23 mouse cellular contexts compared by ENCODE assay signal in the genomic region with DNA sequence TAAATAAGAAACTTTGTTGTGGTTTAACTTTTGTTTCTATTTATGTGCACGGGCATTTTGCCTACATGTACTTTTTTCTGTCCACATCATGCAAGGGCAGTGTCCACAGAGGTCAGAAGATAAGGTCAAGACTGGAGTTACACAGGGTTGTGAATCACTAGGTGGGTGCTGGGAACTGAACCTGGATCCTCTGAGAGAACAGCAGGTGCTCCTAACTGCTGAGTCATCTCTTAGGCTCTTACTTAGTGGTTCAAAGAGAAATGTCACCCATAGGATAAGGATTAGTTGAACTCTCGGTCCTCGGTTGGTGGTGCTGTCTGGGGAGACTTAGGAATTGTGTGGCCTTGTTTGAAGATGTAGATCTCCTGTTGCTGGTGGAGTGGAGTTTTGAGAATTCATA. TPM values are rescaled to one million over a fixed set of nuclear protein-coding genes. Genes with fewer than 3 reads are reported as not detected.
DNase-seq lines count a peak whose midpoint lies in the region; ATAC-seq and TF ChIP-seq lines count a peak whose summit lies in the region.
"Had no signal": no experiment of that assay in that cellular context is flagged by ENCODE, and none has a peak within 500 bp of the region (broad histone marks: within the 10 kb centered on the region; RNA-seq: fewer than 3 reads in every experiment).

No protein-coding gene starts in this region.

- no peaks in the 10 kb centered on the region for H3K79me3 ChIP-seq in C2C12 (ENCODE audit: low read depth)

- no peaks in the 10 kb centered on the region for H3K36me3 ChIP-seq in C2C12 (ENCODE audit: control insufficient read depth, insufficient read depth)
- peaks cover 0 to 16% of the 10 kb centered on the region in 2 experiments; a peak in 2 of 4 replicates for H3K36me3 ChIP-seq in MEL (ENCODE audit: control insufficient read depth in 1 of 2, insufficient read depth in 2 of 2, low read length in 2 of 2)
- H3K36me3 ChIP-seq: embryonic facial prominence, embryonic 12.5 days; G1E; heart, embryonic 12.5 days; hindbrain, embryonic 15.5 days had no signal

- no peak for TF ChIP-seq POLR2A in MEL (IDR thresholded peaks at IDR 0.05; ENCODE audit: control insufficient read depth in 1 of 2, insufficient read depth in 1 of 2, low read depth in 1 of 2, low read length in 2 of 2, poor library complexity in 1 of 2)

- DNase-seq in 416B (ENCODE audit: low read depth) (peak; percentile 45), MEL (ENCODE audit: low read depth, low spot score) (no peak)
- DNase-seq in lung, postnatal 25 days (ENCODE audit: low spot score): no peak
- DNase-seq: adrenal gland, adult 8-10 months; adrenal gland, postnatal 36 days; B cell, adult 2 months; cerebellum, adult 8-10 months; cerebellum, postnatal 25 days; forebrain, postnatal 0 days; gastrocnemius, postnatal 36 days; kidney, adult 2 months had no signal

- no peaks in the 10 kb centered on the region for H3K79me2 ChIP-seq in C2C12 (ENCODE audit: control insufficient read depth, insufficient read depth)
- no peaks in the 10 kb centered on the region for H3K79me2 ChIP-seq in MEL (ENCODE audit: control insufficient read depth, insufficient read depth, low read length, poor library complexity)

- H3K4me3 ChIP-seq in C2C12 (ENCODE audit: insufficient read depth, poor library complexity, severe bottlenecking) (no peak overlapping the region), MEL (ENCODE audit: control insufficient read depth in 1 of 2, insufficient read depth in 1 of 2, low read depth in 2 of 2, low read length in 2 of 2) (no peak overlapping the region)
- H3K4me3 ChIP-seq: embryonic facial prominence, embryonic 12.5 days; forebrain, embryonic 13.5 days; heart, embryonic 12.5 days; hindbrain, embryonic 15.5 days had no signal

- H3K4me1 ChIP-seq in MEL (ENCODE audit: control insufficient read depth in 1 of 2, insufficient read depth in 2 of 2, low read length in 2 of 2): peaks cover 4 to 22% of the 10 kb centered on the region in 2 experiments; a peak in 3 of 4 replicates
- H3K4me1 ChIP-seq: embryonic facial prominence, embryonic 12.5 days; hindbrain, embryonic 15.5 days had no signal

- TF ChIP-seq CTCF in C2C12 (IDR thresholded peaks at IDR 0.05; ENCODE audit: control insufficient read depth, insufficient read depth, insufficient read length) (no peak), MEL (IDR thresholded peaks at IDR 0.05 in 2 of 3, conservative IDR thresholded peaks at IDR 0.05 in 1 of 3; ENCODE audit: control insufficient read depth in 1 of 3, insufficient read depth in 1 of 3, low read depth in 2 of 3, low read length in 3 of 3, poor library complexity in 1 of 3, severe bottlenecking in 1 of 3) (no peak)

- H3K27ac ChIP-seq in MEL (ENCODE audit: control insufficient read depth, low read depth, low read length): no peak overlapping the region
- H3K27ac ChIP-seq: embryonic facial prominence, embryonic 12.5 days; forebrain, embryonic 13.5 days; hindbrain, embryonic 15.5 days had no signal

- peak; percentile 26; the same call in 1 of the 2 replicates for ATAC-seq in erythroid progenitor cell, adult 5-6 weeks (replicated peaks; ENCODE audit: low FRiP score, poor library complexity, severe bottlenecking)
- no peak for ATAC-seq in activated CD4-positive, CD25-positive, alpha-beta regulatory T cell, adult 4 months
- ATAC-seq: forebrain, embryonic 13.5 days; forebrain, postnatal 0 days; intestine, embryonic 16.5 days had no signal

- H3ac ChIP-seq in C2C12 (ENCODE audit: control insufficient read depth, insufficient read length, low read depth): no peak overlapping the region

- H3K9ac ChIP-seq in MEL (ENCODE audit: control insufficient read depth, low read depth, low read length, poor library complexity, severe bottlenecking): no peak overlapping the region
- H3K9ac ChIP-seq: embryonic facial prominence, embryonic 12.5 days; forebrain, embryonic 13.5 days; forebrain, postnatal 0 days; heart, embryonic 12.5 days; hindbrain, embryonic 15.5 days had no signal

- H3K27me3 ChIP-seq in C2C12 (ENCODE audit: control insufficient read depth, insufficient read depth, insufficient read length): no peaks in the 10 kb centered on the region
- no peaks in the 10 kb centered on the region for H3K27me3 ChIP-seq in MEL (ENCODE audit: control insufficient read depth in 1 of 2, insufficient read depth in 2 of 2, low read length in 2 of 2)
- H3K27me3 ChIP-seq: embryonic facial prominence, embryonic 12.5 days; heart, embryonic 12.5 days; hindbrain, embryonic 15.5 days had no signal

- no peaks in the 10 kb centered on the region for H3K9me3 ChIP-seq in MEL (replicated peaks; ENCODE audit: insufficient read depth, low read length)
- H3K9me3 ChIP-seq: embryonic facial prominence, embryonic 12.5 days; forebrain, embryonic 13.5 days; G1E; heart, embryonic 12.5 days; hindbrain, embryonic 15.5 days had no signal

- TF ChIP-seq RAD21 in MEL (IDR thresholded peaks at IDR 0.05; ENCODE audit: low read depth, low read length): no peak

- no peak for TF ChIP-seq EP300 in MEL (IDR thresholded peaks at IDR 0.05; ENCODE audit: low read depth in 1 of 2, low read length in 2 of 2)

TF ChIP-seq in C2C12, 6 proteins besides CTCF, POLR2A, EP300 and RAD21:
- no peak for TF ChIP-seq MYOG (IDR thresholded peaks at IDR 0.05; ENCODE audit: control insufficient read depth, extremely low read depth, insufficient read length)
- peak; percentile 46 for TF ChIP-seq MYOD1 (IDR thresholded peaks at IDR 0.05; ENCODE audit: control insufficient read depth, insufficient read length, low read depth)
- no peak for TF ChIP-seq MAX (IDR thresholded peaks at IDR 0.05)
TF ChIP-seq in C2C12: peak in this region for 1.

TF ChIP-seq in MEL, 35 proteins besides CTCF, POLR2A, EP300 and RAD21:
- TF ChIP-seq POLR2AphosphoS5 (IDR thresholded peaks at IDR 0.05; ENCODE audit: borderline replicate concordance, low read depth, low read length) (no peak), NELFE (IDR thresholded peaks at IDR 0.05; ENCODE audit: low read depth, low read length) (peak; percentile 8; the same call in 1 of the 2 replicates), BHLHE40 (IDR thresholded peaks at IDR 0.05; ENCODE audit: borderline replicate concordance, low read depth, low read length) (no peak), UBTF (IDR thresholded peaks at IDR 0.05; ENCODE audit: borderline replicate concordance, insufficient read depth, low read depth, low read length) (no peak), GATA1 (IDR thresholded peaks at IDR 0.05; ENCODE audit: low read depth, low read length) (0 out of 2 replicates have a peak, but pooled peaks have one; percentile 14), ZC3H11A (IDR thresholded peaks at IDR 0.05; ENCODE audit: low read depth, low read length) (no peak), MAZ (IDR thresholded peaks at IDR 0.05; ENCODE audit: low read depth, low read length) (no peak), MAX (IDR thresholded peaks at IDR 0.05; ENCODE audit: low read length) (no peak), CHD2 (IDR thresholded peaks at IDR 0.05; ENCODE audit: low read length) (no peak)

RNA-seq across cellular contexts. Expression of gene Sp1, which starts 17.0 kb away (rescaled TPM):
- polyA plus RNA-seq in C2C12 (2012; fragmentation: generic; extraction: Trizol): 13.4 TPM
- total RNA-seq in MEL (2012; rRNA removed): 16.3 and 22.0 TPM in 2 replicates
- polyA plus RNA-seq in MEL (2012; ENCODE audit: insufficient read depth in 1 of 2, insufficient read length in 2 of 2, low read depth in 1 of 2, low replicate concordance in 2 of 2, missing spikeins in 1 of 2): 10 to 100 TPM; 47.2 to 92.3 TPM
- total RNA-seq in erythroid progenitor cell, adult 5-6 weeks (2015; ENCODE audit: low replicate concordance): 80.5 and 94.1 TPM in 2 replicates
- 70.4 and 79.1 TPM in 2 replicates for total RNA-seq in erythroid progenitor cell, adult 5-6 weeks (2017; ENCODE audit: low replicate concordance)
- polyA plus RNA-seq in activated CD4-positive, CD25-positive, alpha-beta regulatory T cell, adult 4 months (2017; shearing (Covaris generic)): 10 to 100 TPM; 20.6 to 21.6 TPM

RNA-seq across cellular contexts. Expression of gene Sp7, which starts 22.0 kb away (rescaled TPM):
- 10.8 TPM for polyA plus RNA-seq in C2C12 (2012; fragmentation: generic; extraction: Trizol)
- not detected in 2 replicates for total RNA-seq in MEL (2012; rRNA removed)
- not detected for polyA plus RNA-seq in MEL (2012; ENCODE audit: insufficient read depth in 1 of 2, insufficient read length in 2 of 2, low read depth in 1 of 2, low replicate concordance in 2 of 2, missing spikeins in 1 of 2)
- not detected in 2 replicates for total RNA-seq in erythroid progenitor cell, adult 5-6 weeks (2015; ENCODE audit: low replicate concordance)
- total RNA-seq in erythroid progenitor cell, adult 5-6 weeks (2017; ENCODE audit: low replicate concordance): not detected in 2 replicates
- not detected for polyA plus RNA-seq in activated CD4-positive, CD25-positive, alpha-beta regulatory T cell, adult 4 months (2017; shearing (Covaris generic))
- total RNA-seq: gastrocnemius, adult 8-10 months; gastrocnemius, postnatal 36 days; heart, adult 8-10 months; heart, postnatal 25 days had no signal
- polyA plus RNA-seq: G1E had no signal

RNA-seq across cellular contexts. Expression of gene Aaas, which starts 38.4 kb away (rescaled TPM):
- polyA plus RNA-seq in C2C12 (2012; fragmentation: generic; extraction: Trizol) (217 TPM), MEL (2012; ENCODE audit: insufficient read depth in 1 of 2, insufficient read length in 2 of 2, low read depth in 1 of 2, low replicate concordance in 2 of 2, missing spikeins in 1 of 2) (100 to 1,000 TPM in 1 of 2 experiments, not detected in 1; 205 TPM)
- 48.7 and 61.5 TPM in 2 replicates for total RNA-seq in MEL (2012; rRNA removed)
- 41.9 and 51.5 TPM in 2 replicates for total RNA-seq in erythroid progenitor cell, adult 5-6 weeks (2015; ENCODE audit: low replicate concordance)
- 18.2 and 49.8 TPM in 2 replicates for total RNA-seq in erythroid progenitor cell, adult 5-6 weeks (2017; ENCODE audit: low replicate concordance)
- polyA plus RNA-seq in activated CD4-positive, CD25-positive, alpha-beta regulatory T cell, adult 4 months (2017; shearing (Covaris generic)): 10 to 100 TPM; 45.7 to 48.7 TPM

RNA-seq across cellular contexts. Expression of gene Amhr2, which starts 56.2 kb away (rescaled TPM):
- polyA plus RNA-seq in C2C12 (2012; fragmentation: generic; extraction: Trizol): 0.07 TPM
- total RNA-seq in MEL (2012; rRNA removed): 6.9 and 8.0 TPM in 2 replicates
- polyA plus RNA-seq in MEL (2012; ENCODE audit: insufficient read depth in 1 of 2, insufficient read length in 2 of 2, low read depth in 1 of 2, low replicate concordance in 2 of 2, missing spikeins in 1 of 2): 10 to 100 TPM in 1 of 2 experiments, not detected in 1; 22.7 TPM
- total RNA-seq in erythroid progenitor cell, adult 5-6 weeks (2015; ENCODE audit: low replicate concordance): not detected in 2 replicates
- 3.6 TPM in 1 of 2 replicates, not detected in the other for total RNA-seq in erythroid progenitor cell, adult 5-6 weeks (2017; ENCODE audit: low replicate concordance)
- not detected for polyA plus RNA-seq in activated CD4-positive, CD25-positive, alpha-beta regulatory T cell, adult 4 months (2017; shearing (Covaris generic))
- total RNA-seq: G1E had no signal
- polyA plus RNA-seq: G1E had no signal

RNA-seq across cellular contexts. Expression of gene Myg1, which starts 57.4 kb away (rescaled TPM):
- 152 TPM for polyA plus RNA-seq in C2C12 (2012; fragmentation: generic; extraction: Trizol)
- 126 and 140 TPM in 2 replicates for total RNA-seq in MEL (2012; rRNA removed)
- 100 to 1,000 TPM; 135 to 292 TPM for polyA plus RNA-seq in MEL (2012; ENCODE audit: insufficient read depth in 1 of 2, insufficient read length in 2 of 2, low read depth in 1 of 2, low replicate concordance in 2 of 2, missing spikeins in 1 of 2)
- total RNA-seq in erythroid progenitor cell, adult 5-6 weeks (2015; ENCODE audit: low replicate concordance): 27.8 and 39.0 TPM in 2 replicates
- total RNA-seq in erythroid progenitor cell, adult 5-6 weeks (2017; ENCODE audit: low replicate concordance): 16.2 and 29.7 TPM in 2 replicates
- 100 to 1,000 TPM; 109 to 120 TPM for polyA plus RNA-seq in activated CD4-positive, CD25-positive, alpha-beta regulatory T cell, adult 4 months (2017; shearing (Covaris generic))

Comparison
In these comparisons a context has a peak if more than half of its experiments do, and no peak if none do; other contexts are left out.
1. RNA of gene Sp7, which starts 22.0 kb away (polyA plus RNA-seq): 10.8 TPM in C2C12 (single experiment); not detected in MEL and not detected in activated CD4-positive, CD25-positive, alpha-beta regulatory T cell, adult 4 months; every median in the first group is over 10 times any median in the second.